Mouse (Mus musculus) cortical plate, adult 2 months (tissue): ENCODE data around the gene Ddo.
A peak's percentile ranks its signal among the peaks of the same experiment; 100 is the strongest.

ENCODE experiments used
- CTCF ChIP-seq: fragments of 200-500 bp; IDR thresholded peaks from 2 replicates; pipeline ENCODE4 v1.5.1; 2011; ENCODE audit warnings: mild to moderate bottlenecking, control low read depth, low read length; ENCODE audit not compliant: insufficient read depth; ENCODE audit errors: extremely low read depth
- POLR2A ChIP-seq: fragments of 200-500 bp; IDR thresholded peaks from 2 replicates; pipeline ENCODE4 v1.6.1; 2011; ENCODE audit warnings: mild to moderate bottlenecking, low read length, control low read depth; ENCODE audit not compliant: insufficient read depth; ENCODE audit errors: extremely low read depth

DNA sequence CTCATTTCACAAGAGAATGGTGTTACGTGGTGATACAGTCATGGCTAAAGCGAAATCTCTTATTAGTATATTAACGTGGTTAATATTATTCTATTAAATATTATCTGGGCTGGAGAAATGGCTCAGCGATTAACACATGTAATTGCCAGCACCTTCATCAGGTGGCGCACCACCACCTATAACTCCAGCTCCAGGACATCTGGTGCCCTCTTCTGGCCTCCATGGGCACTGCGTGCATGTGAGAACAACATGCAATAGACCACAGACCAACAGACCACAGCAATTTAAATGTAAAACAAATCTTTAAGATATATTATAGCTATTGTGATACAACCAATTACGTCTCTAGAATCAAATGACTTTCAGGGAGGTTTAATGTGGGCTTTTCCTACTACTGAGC lies 671 bp upstream of the Ddo start:
- TF ChIP-seq POLR2A, result no peak
- peak; percentile 57 for TF ChIP-seq CTCF
